Mouse (Mus musculus) heart, postnatal 0 days (tissue): ENCODE measurements at regions not wholly inside any gene's neighbourhood (a gene's known extent, or its start where the extent isn't known, plus 50 kb on each side); places are given as distances from the start of the nearest gene placed in this dataset.

Experiments
- CTCF ChIP-seq: IDR thresholded peaks from 2 replicates; pipeline ENCODE4 v1.5.1; 2016; ENCODE audit warnings: antibody characterized with exemption, control low read depth, low read depth
- EP300 ChIP-seq: IDR thresholded peaks from 2 replicates; pipeline ENCODE4 v1.6.1; 2016; ENCODE audit warnings: antibody characterized with exemption, low read depth

DNA sequence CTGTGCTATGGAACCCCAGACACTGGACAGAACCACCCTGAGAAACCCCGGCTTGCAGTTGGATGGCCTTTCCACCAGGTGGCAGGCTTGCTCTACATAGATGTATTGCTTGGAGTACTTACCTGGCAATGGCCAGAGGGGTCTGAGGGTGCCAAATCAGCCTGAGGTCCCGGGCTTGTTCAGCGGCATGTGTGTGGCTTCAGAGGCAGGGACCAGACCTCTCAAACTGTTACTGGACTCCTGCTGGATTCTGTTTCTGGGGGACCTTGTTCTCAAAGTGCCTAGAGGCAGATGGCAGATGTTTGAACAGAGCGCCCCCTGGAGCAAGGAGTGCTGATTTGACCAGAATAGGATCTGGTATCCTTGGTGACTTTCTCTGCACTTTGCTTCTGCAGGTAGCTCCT is 262.9 kb upstream of the Gm4791 start:
- TF ChIP-seq CTCF = peak; percentile 90
- TF ChIP-seq EP300 = no peak
